Mouse (Mus musculus) brain, embryonic 14.5 days (tissue): Measurements from ENCODE around the gene Ccer2.

Source experiments
- CTCF ChIP-seq: fragments of 200-500 bp; IDR thresholded peaks from 2 replicates; pipeline ENCODE4 v1.5.1; 2012; ENCODE audit warnings: inconsistent platforms, mild to moderate bottlenecking, moderate library complexity, borderline replicate concordance; ENCODE audit not compliant: insufficient read depth, insufficient read length; ENCODE audit errors: extremely low read depth
- POLR2A ChIP-seq: fragments of 200-500 bp; IDR thresholded peaks from 2 replicates; pipeline ENCODE4 v1.6.1; 2012; ENCODE audit warnings: mild to moderate bottlenecking, inconsistent platforms, borderline replicate concordance; ENCODE audit not compliant: poor library complexity, insufficient read depth, insufficient read length, severe bottlenecking; ENCODE audit errors: extremely low read depth

DNA sequence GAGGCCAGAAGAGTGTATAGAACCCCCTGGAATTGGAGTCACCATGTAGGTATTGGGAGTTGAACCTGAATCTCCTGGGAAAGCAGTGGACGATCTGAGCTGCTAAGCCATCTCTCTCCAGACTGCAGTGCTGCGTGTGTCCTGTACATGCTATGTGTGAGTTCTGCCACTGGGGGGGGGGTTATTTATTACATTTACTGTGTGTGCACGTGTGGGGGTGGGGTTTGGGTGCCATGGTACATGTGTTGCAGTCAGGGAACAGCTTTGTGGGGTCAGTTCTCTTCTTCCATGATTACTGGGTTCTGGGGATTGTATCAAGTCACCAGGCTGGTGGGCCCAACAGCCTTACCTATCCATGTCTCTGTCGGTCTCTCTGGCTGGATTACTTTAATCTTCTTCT, 50.9 kb downstream of the Ccer2 start:
- TF ChIP-seq CTCF (no peak; the same call in 1 of the 2 replicates), POLR2A (no peak)
